Mouse (Mus musculus) C2C12 (cell line): ENCODE results near the gene Cyp2r1. TPM values are rescaled to one million over a fixed set of nuclear protein-coding genes. Genes with fewer than 3 reads are reported as not detected.

Experiments used
- H3K27me3 ChIP-seq: one replicate; pipeline ENCODE4 v1.6.1; 2011; ENCODE audit not compliant: control insufficient read depth, insufficient read depth, insufficient read length
- H3K36me3 ChIP-seq: one replicate; pipeline ENCODE4 v1.6.1; 2011; ENCODE audit not compliant: control insufficient read depth, insufficient read depth
- H3K4me3 ChIP-seq: one replicate; pipeline ENCODE4 v1.5.1; 2011; ENCODE audit warnings: mild to moderate bottlenecking, control low read depth; ENCODE audit not compliant: poor library complexity, insufficient read depth, severe bottlenecking
- H3K79me2 ChIP-seq: one replicate; pipeline ENCODE4 v1.6.1; 2011; ENCODE audit not compliant: control insufficient read depth, insufficient read depth
- H3K79me3 ChIP-seq: one replicate; pipeline ENCODE4 v1.6.1; 2011; ENCODE audit warnings: low read depth, control low read depth
- H3ac ChIP-seq: one replicate; pipeline ENCODE3; 2011; ENCODE audit warnings: low read depth; ENCODE audit not compliant: control insufficient read depth, insufficient read length
- CEBPB ChIP-seq: IDR thresholded peaks from one replicate; pipeline ENCODE4 v1.6.1; 2011; ENCODE audit warnings: low read depth, mild to moderate bottlenecking, control low read depth, moderate library complexity
- CTCF ChIP-seq: IDR thresholded peaks from one replicate; pipeline ENCODE4 v1.5.1; 2011; ENCODE audit not compliant: control insufficient read depth, insufficient read depth, insufficient read length
- FOSL1 ChIP-seq: IDR thresholded peaks from one replicate; pipeline ENCODE4 v1.8.0; 2011; ENCODE audit warnings: mild to moderate bottlenecking, low read length; ENCODE audit not compliant: poor library complexity, insufficient read depth, severe bottlenecking
- MAX ChIP-seq: IDR thresholded peaks from one replicate; pipeline ENCODE4 v1.6.1; 2011; ENCODE audit warnings: mild to moderate bottlenecking, control low read depth
- MYOD1 ChIP-seq: IDR thresholded peaks from one replicate; pipeline ENCODE4 v1.6.1; 2011; ENCODE audit warnings: low read depth; ENCODE audit not compliant: control insufficient read depth, insufficient read length
- MYOG ChIP-seq: IDR thresholded peaks from one replicate; pipeline ENCODE4 v1.6.1; 2011; ENCODE audit not compliant: control insufficient read depth, insufficient read length; ENCODE audit errors: extremely low read depth
- USF1 ChIP-seq: IDR thresholded peaks from one replicate; pipeline ENCODE4 v1.6.1; 2011; ENCODE audit warnings: low read depth, mild to moderate bottlenecking, control low read depth, moderate library complexity
- polyA plus RNA-seq: library from polyadenylated mRNA; unstranded; fragments of >200 nt; fragmentation: generic; extraction: Trizol; gene quantifications from one replicate; pipeline ENCODE4 v1.2.1, GENCODE M21; 2012; ENCODE audit warnings: missing spikeins

Gene Cyp2r1
- polyA plus RNA-seq, 1 experiment = not detected

DNA sequence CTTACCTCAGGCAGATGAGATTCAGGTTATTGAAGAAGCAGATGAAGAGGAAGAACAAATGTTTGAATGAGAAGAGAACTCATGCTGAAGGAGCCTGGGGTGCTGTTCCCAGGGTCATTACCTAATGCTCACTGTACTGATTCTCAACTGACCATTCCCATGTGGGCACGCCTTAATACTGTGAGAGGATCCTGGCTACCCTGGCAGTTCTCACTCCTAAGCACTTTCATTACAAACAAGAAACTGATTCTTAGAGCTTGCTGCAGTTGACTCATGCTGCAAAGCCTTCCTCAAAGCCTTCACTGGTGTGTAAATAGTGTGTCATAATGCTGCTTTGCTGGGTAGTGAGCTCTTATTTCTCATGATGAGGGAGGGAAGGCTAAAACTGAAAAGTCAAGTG is 26.6 kb downstream of the Cyp2r1 start:
- Histone ChIP-seq H3ac (no peak overlapping the region), H3K79me3 (no peaks in the 10 kb centered on the region)
- TF ChIP-seq MAX (no peak), MYOG (no peak), USF1 (no peak), CTCF (no peak), MYOD1 (no peak), CEBPB (no peak), FOSL1 (no peak)

DNA sequence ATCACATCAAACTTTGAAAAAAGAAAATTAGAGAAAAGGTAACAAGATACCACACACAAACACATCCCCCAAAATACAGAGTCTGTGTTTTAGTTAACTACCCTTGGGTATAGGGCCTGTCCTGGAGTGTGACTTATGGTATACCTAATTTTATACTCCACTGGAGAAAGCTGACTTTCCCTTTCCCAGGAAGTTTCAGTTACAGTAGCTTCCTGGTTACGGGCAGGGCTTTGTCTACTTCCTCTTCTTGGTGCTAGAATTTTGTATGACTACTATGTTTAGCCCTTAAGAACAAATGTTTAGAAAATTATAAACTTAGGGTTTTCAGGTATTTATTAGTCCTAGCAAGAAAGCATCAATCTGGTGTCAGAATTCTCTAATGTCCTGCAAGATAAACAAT is 36.5 kb downstream of the Cyp2r1 start:
- no peak overlapping the region for H3ac ChIP-seq
- TF ChIP-seq MYOD1 (no peak), CEBPB (no peak), USF1 (no peak), MAX (no peak), MYOG (no peak), CTCF (no peak), FOSL1 (no peak)
- H3K79me2 ChIP-seq = no peaks in the 10 kb centered on the region
- H3K4me3 ChIP-seq = no peak overlapping the region
- no peaks in the 10 kb centered on the region for H3K36me3 ChIP-seq
- no peaks in the 10 kb centered on the region for H3K79me3 ChIP-seq
- H3K27me3 ChIP-seq = no peaks in the 10 kb centered on the region

More for the DNA sequence above, 26.6 kb downstream of the Cyp2r1 start:
- Histone ChIP-seq H3K27me3 (no peaks in the 10 kb centered on the region), H3K4me3 (no peak overlapping the region), H3K36me3 (peaks cover 4% of the 10 kb centered on the region), H3K79me2 (no peaks in the 10 kb centered on the region)

DNA sequence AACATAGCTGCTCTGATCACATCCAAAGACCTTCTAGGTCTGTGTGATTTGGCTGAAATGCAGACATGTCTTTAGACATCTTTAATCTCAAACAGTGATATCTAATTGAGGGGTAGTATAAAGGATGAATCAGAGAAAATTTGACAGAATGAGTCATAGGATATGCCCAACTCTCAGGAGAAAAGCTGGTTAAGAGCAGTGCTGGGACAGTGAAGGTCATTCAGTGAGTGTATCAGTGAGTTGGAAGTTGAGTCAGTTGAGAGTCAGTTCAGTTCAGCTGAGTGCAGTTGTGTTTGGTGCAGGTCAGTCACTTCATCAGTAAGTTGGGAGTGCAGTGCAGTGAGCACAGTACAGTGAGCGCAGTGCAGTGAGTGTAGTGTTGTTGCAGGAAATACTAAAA is 42.6 kb downstream of the Cyp2r1 start:
- Histone ChIP-seq H3K79me3 (no peaks in the 10 kb centered on the region), H3K4me3 (no peak overlapping the region), H3K27me3 (no peaks in the 10 kb centered on the region), H3K36me3 (no peaks in the 10 kb centered on the region), H3ac (no peak overlapping the region), H3K79me2 (no peaks in the 10 kb centered on the region)
- TF ChIP-seq MYOD1 (peak; percentile 30), MAX (no peak), FOSL1 (peak; percentile 74), MYOG (no peak)

DNA sequence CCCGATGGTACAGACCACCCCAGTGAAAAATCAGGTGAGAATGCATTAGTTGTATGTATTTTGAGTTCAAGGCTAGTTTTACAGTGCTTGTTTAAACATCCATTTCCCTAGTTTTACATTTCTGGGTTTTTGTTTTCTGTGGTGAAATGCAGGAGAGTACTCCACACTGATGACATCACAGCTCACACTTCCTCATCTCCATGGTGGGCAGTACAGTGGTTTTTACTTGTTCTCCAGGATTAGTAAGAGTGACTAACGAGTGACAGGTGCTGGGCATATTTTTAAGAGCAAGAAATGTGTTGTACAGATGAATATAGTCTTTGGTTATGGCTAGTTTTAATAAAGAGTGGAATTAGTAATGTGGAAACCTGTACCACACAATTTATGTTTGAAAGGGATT is 53.9 kb downstream of the Cyp2r1 start:
- TF ChIP-seq MYOD1 (peak; percentile 89), USF1 (no peak)
- H3K79me3 ChIP-seq = no peaks in the 10 kb centered on the region
- no peak overlapping the region for H3K4me3 ChIP-seq
- no peak overlapping the region for H3ac ChIP-seq
- no peaks in the 10 kb centered on the region for H3K36me3 ChIP-seq
- H3K79me2 ChIP-seq = no peaks in the 10 kb centered on the region
- no peaks in the 10 kb centered on the region for H3K27me3 ChIP-seq

Other genes with a start within 250 kb of the Cyp2r1 start
- 2.1 TPM for gene Pde3b, start 147.7 kb downstream of the Cyp2r1 start, polyA plus RNA-seq
- 0.13 TPM for gene Calca, start 73.4 kb upstream of the Cyp2r1 start, polyA plus RNA-seq
- gene Calcb, start 155.7 kb upstream of the Cyp2r1 start, polyA plus RNA-seq = 0.21 TPM
- 0.41 TPM for gene Insc, start 180.7 kb upstream of the Cyp2r1 start, polyA plus RNA-seq